Mouse (Mus musculus) left cerebral cortex, postnatal 14 days (tissue): ENCODE data around the gene Plk5. TPM values are rescaled to one million over a fixed set of nuclear protein-coding genes. Genes with fewer than 3 reads are reported as not detected.

Experiments used
- DNase-seq, 2 experiments: peaks; one replicate each; pipeline ENCODE4 v3.0.0; 2021 to 2022; ENCODE audit warnings: low spot score in 2 of 2, mixed read lengths in 1 of 2
- intact Hi-C: fragments of 180-260 bp; cut with DNase I; formaldehyde crosslinking; loops from one replicate; pipeline ENCODE4 v1.15.1; 2025
- microRNA-seq, 2 experiments: library from miRNA; unstranded; fragments of <30 nt; microRNA quantifications; one replicate each; pipeline ENCODE4 v1.2.0; 2022
- total RNA-seq, 2 experiments: library from RNA; stranded (reverse); gene quantifications; 2 replicates each; pipeline ENCODE4 v1.2.3; 2021

The Plk5 gene
- total RNA-seq, 2 experiments from 2014 or later, result 7.6 to 10.6 TPM

DNA sequence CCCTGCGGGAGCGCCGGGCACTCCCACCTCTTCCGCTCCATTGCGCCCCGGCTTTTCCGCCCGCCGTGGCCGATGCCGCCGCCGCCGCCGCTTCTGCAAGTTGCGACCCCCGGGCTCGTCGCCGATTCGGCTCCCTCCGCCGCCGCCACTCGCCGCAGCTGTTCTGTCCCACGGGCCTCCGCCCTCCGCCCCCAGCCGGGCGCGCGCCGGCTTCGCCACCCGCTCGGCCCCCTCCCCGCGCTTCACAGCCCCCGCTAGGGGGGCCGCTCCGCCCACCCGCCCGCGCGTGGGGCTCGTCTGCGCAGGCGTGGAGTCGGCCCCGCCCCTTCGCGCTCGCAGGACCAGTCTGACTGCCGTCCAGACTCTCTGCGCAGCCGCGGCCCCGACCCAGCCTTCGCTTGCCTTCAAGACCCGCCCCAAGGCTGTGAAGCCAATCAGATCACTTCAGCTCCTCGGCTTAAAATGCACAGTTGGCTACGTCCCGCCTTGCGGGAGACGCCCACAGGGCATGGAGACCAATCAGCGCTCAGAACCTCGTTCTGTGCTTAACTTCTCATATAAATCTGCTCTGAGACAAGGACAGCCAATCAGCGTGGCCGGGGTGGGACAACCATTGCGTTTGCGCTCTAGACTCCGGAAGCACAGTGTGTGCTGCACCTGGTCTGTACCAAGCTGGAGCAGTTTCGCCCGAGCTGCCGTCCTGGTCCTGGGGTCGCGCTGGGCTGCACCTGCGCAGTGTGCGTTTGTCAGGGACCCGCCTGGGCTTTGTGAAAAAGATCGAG, 43.1 kb downstream of the Plk5 start, which contains the start of gene Mbd3:
Mbd3 (minus strand) TSS at position 360 of the 782 bp plus-strand sequence.
- peak; percentile 99 to 100 for DNase-seq
- intact Hi-C loops, result no loop called here

DNA sequence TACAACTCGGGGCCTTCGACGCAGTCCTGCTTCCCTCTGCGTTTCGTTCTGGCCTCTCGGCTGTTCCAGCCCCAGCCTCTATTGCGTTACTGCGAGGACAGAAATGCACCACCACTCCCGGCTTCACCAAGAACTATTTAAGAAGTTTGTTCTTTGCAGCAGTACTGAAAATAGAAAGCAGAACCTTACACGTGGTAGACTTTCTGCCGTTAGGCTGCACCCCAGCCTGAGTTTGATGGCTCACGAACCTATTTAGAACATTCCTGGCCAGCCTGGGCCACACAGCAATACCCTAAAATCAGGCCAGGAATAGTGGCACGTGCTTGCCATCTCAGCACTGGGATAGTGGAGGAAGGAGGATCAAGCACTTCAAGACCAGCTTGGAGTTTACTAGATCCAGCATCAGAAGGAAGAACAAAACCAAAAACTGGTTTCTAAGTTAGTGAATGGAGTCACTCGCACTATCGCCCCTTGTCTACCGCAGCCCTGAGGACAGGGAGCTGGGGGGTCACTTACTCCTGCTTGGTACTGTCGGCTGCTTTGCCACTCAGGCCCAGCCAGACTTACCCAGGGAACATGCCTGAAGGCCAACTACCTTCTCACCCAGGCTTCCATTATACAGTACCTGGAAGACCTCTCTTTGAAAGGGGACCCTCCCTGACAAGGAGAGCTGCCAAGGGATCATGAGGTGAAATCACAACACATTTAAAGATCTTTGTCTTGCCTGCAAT, 43.9 kb downstream of the Plk5 start:
- DNase-seq, result no peak
- intact Hi-C loops, result no loop called here

DNA sequence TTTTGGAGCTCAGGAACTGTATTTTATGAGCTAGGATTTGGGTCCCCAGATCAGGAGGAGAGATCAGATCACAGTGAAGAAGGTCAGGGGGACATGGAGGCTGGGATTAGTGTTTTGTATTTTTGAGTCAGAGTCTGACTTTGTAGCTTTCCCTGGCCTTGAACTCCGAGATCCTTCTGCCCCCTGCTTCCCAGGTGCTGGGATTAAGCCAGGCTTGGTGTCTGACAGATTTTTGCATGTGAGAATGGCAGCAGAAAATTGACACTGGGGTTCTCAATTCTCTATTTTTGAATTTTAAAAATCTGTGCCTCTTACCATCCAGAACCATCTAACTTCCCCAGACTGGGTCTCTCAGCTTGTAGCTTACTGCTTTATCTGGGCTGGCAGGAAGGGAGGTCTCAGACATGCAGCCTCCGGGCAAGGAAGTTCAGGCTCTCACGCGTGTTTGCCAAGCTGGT, 44.5 kb downstream of the Plk5 start:
- DNase-seq, result no peak
- intact Hi-C loops, result no loop called here

DNA sequence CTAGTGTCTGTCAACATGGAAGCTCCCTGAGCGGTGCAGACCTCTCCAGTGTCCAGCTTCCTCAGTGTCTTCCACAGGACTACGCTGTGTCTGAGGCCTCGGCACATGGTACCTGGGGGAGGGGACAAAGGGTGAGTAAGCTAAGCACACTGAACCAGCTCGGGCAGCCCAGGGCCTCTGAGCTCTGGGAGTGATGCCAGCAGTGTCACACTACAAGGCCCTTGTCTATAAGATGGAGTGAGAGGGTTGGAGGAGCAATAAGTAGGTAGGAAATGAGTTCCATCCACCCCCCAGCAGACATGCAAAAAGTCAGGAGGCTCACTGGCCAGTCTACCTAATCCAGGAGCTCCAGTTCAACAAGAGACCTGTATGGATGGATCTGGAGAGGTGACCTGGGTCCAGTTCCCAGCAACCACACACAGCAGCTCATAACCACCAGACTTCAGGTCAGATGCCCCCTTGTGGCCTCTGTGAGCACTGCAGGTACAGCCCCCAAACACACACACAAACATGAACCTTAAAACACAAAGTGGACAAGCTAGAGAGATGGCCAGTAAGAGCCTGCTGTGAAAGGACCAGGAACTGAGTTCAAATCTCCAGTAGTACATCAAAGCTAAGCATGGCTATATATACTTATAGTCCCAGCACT, 46.9 kb downstream of the Plk5 start:
- DNase-seq, result no peak
- intact Hi-C loops, result no loop called here

DNA sequence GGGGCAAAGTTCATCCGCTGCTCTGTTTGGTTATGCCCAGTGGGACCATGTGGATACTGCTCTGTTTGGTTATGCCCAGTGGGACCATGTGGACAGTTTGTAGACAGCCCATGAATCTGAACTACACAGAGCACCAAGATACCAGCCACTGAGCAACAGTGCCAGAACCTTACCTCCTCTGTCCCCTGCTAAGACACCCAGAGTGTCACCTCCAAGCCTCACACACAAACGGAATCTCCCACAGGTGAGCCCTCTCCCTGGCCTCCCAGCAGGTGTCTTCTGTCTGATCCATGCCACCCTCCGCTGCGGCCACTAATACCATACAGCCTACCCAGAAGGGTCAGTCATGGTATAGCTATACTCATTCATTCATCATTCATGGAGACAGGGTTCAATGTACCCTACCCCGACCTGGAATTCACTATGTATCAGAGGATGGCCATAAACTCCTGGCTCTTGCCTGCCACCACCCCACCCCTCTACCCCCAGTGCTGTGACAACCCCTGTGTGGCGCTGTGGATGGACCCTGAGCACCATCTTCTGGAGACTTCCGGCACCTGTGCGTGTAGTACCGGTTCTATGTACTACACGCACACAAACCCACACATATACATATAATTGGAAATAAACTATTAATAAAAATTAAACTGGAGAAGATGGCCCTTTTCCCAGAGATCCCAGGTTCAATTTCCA, 49.4 kb downstream of the Plk5 start:
- DNase-seq, result no peak
- intact Hi-C loops, result no loop called here

DNA sequence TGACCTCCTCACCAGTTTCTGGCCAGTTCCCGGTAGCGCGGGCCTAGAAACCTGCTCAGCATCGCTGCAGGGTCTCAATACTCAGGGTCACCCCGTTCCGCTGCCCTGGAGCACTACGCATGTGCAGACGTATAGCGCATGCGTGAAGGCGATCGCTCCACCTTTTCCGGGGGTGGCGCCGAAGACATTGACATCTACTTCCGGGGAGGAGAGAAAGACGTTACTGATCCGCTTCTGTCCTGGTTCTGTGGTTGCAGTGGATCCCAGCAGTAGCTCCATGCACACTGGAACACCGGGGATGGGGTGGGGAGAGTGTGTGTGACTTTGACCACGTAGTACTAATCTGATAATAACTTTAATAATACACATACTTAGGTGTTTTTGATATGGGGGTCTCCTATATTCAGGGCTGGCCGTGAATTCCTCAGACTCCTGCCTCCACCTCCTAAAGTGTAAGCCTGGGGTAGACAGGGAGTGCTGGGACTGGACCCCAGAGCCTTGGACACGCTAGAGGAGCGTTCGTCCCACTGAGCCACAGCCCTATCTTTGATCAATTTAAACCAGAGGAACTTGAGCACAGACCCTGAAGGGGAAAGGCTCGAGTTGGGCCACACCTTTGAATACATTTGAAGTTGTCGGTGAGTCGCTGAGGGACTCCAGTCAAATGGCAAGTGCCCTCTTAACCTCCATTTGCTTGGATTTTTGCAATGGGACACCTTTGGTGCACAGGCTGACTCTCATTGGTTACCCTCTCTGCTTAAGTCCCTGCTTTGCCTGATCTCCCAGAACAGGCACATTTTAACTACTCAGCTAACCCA, 50.6 kb downstream of the Plk5 start, which contains the start of gene Uqcr11:
Uqcr11 (minus strand) TSS at position 147 of the 818 bp plus-strand sequence.
- intact Hi-C loops, result no loop called here
- peak; percentile 93 to 94 for DNase-seq

DNA sequence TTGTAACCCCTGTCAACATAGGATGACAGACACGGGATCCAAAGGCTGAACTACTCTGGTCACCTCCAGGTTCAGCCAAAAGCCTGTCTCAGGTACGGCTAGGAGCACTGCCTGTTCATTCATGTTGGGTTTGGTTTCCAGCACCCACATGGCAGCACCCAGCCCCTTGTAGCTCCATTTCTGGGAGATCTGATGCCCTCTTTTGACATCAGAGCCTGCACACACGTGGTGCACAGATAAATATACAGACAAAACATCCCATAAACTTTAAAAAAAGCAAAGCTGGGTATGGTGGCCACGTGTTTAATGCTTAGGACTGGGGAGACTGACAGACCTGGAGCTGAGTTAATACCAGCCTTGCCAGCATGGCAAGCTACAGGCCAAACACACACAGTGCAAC, 51.7 kb downstream of the Plk5 start:
- DNase-seq, result no peak
- intact Hi-C loops, result no loop called here

DNA sequence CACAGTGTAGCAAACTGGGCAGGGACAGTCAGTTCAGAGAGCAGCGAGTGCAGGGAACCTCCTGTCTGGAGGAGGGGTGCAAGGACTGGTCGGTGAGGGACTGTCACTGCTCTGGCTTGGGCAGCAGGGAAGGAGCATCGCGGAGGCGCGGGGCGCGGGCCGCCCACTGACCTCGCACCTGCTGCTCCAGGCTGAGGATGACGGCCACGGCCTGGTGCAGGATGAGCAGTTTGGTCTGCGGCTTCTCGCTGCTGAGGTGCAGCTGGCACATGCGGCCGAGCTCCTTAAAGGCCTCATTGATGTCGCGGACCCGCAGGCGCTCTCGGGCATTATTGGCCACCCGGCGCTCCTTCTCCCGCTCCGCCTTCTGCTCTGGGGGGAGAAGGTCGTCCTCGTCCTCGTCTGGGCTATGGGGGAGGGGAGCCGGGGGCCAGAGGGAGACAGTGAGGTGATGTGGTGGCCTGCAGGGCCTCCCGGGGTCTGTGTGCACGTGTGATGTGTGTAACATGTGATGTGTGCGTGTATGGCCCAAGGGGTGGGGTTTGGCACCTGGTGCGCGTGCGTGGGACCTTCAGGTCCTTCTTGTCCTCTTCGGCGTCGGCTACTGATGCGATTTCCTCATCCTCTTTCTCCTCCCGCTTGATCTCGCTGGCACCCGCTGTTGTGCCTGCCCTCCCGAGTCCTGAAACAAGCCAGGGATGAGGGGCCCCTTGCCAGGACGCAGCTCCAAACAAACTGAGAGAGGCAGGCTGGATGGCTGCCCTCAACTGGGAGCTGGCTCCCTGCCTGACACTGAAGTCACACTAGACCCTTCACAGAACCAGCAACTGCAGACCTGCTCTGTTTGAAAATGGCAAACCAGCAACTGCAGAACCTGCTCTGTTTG, 56.6 kb downstream of the Plk5 start:
- DNase-seq, result peak; percentile 77 to 78
- intact Hi-C loops, result no loop called here

Small RNA genes lying within 50 kb of the gene (microRNA-seq; reads per million reads assigned to microRNA genes)
- 0 reads per million in 2 experiments for gene Gm22721

Other genes with a start within 250 kb of the Plk5 start
- gene Stk11, start 240.7 kb upstream of the Plk5 start, total RNA-seq, result 10 to 100 TPM; 86.2 to 90.8 TPM
- 100 to 1,000 TPM; 403 to 424 TPM for gene Atp5d, start 217.8 kb upstream of the Plk5 start, total RNA-seq
- 100 to 1,000 TPM; 437 to 473 TPM for gene Cbarp, start 215.6 kb upstream of the Plk5 start, total RNA-seq
- 10 to 100 TPM; 94.0 to 96.3 TPM for gene Midn, start 208.2 kb upstream of the Plk5 start, total RNA-seq
- 100 to 1,000 TPM in 1 of 2 experiments, 10 to 100 TPM in 1; 95.6 to 111 TPM for gene Cirbp, start 190.5 kb upstream of the Plk5 start, total RNA-seq
- 1 to 10 TPM; 5.7 to 6.2 TPM for gene 1600002K03Rik, start 183.5 kb upstream of the Plk5 start, total RNA-seq
- 10 to 100 TPM; 13.9 to 14.3 TPM for gene Efna2, start 177.0 kb upstream of the Plk5 start, total RNA-seq
- 10 to 100 TPM; 39.4 to 41.5 TPM for gene Mum1, start 130.0 kb upstream of the Plk5 start, total RNA-seq
- 100 to 1,000 TPM; 171 to 187 TPM for gene Ndufs7, start 107.3 kb upstream of the Plk5 start, total RNA-seq
- gene Gamt, start 95.4 kb upstream of the Plk5 start, total RNA-seq, result 10 to 100 TPM; 20.7 to 29.7 TPM
- 10 to 100 TPM; 84.3 to 84.9 TPM for gene Dazap1, start 95.0 kb upstream of the Plk5 start, total RNA-seq
- gene Rps15, start 64.0 kb upstream of the Plk5 start, total RNA-seq, result 100 to 1,000 TPM; 743 to 795 TPM
- 100 to 1,000 TPM; 131 to 139 TPM for gene Apc2, start 60.5 kb upstream of the Plk5 start, total RNA-seq
- gene 2310011J03Rik, start 35.9 kb upstream of the Plk5 start, total RNA-seq, result 10 to 100 TPM; 21.2 to 25.5 TPM
- gene Pcsk4, start 27.0 kb upstream of the Plk5 start, total RNA-seq, result 1 to 10 TPM; 4.9 to 5.7 TPM
- gene Reep6, start 26.5 kb upstream of the Plk5 start, total RNA-seq, result 10 to 100 TPM in 1 of 2 experiments, 1 to 10 TPM in 1; 8.6 to 10.1 TPM
- 1 to 10 TPM; 2.0 to 4.2 TPM for gene Adamtsl5, start 8.0 kb upstream of the Plk5 start, total RNA-seq
- 10 to 100 TPM; 19.9 to 24.1 TPM for gene Mex3d, start 31.2 kb downstream of the Plk5 start, total RNA-seq
- gene Mbd3, start 43.1 kb downstream of the Plk5 start, total RNA-seq, result 100 to 1,000 TPM; 122 to 134 TPM
- gene Uqcr11, start 50.4 kb downstream of the Plk5 start, total RNA-seq, result 100 to 1,000 TPM; 587 to 604 TPM
- 10 to 100 TPM; 26.6 to 29.1 TPM for gene Tcf3, start 77.2 kb downstream of the Plk5 start, total RNA-seq
- not detected for gene Onecut3, start 138.4 kb downstream of the Plk5 start, total RNA-seq
- under 1 TPM; 0.15 TPM for gene Atp8b3, start 182.7 kb downstream of the Plk5 start, total RNA-seq
- 10 to 100 TPM; 44.5 to 46.3 TPM for gene Rexo1, start 205.1 kb downstream of the Plk5 start, total RNA-seq
- 10 to 100 TPM; 46.7 to 48.0 TPM for gene Klf16, start 220.9 kb downstream of the Plk5 start, total RNA-seq
- 100 to 1,000 TPM; 212 to 220 TPM for gene Abhd17a, start 233.9 kb downstream of the Plk5 start, total RNA-seq
- 10 to 100 TPM; 35.8 to 39.3 TPM for gene Scamp4, start 246.4 kb downstream of the Plk5 start, total RNA-seq
- 1 to 10 TPM; 2.8 TPM for gene Adat3, start 246.4 kb downstream of the Plk5 start, total RNA-seq
- 1 to 10 TPM; 2.6 to 2.8 TPM for gene Gm49322, start 249.6 kb downstream of the Plk5 start, total RNA-seq